Mouse (Mus musculus): ENCODE measurements at regions not wholly inside any gene's neighbourhood (a gene's known extent, or its start where the extent isn't known, plus 50 kb on each side); places are given as distances from the start of the nearest gene placed in this dataset.

GRCm38 (mm10) chr6:66012675-66013074, 60.3 kb downstream of the 4930544G11Rik start:
- 86% methylated on average over 3 of the region's 3 CpGs for WGBS
- no peak for ATAC-seq (ENCODE audit: low FRiP score, low read depth)
- Histone ChIP-seq H3K36me3 (no peaks in the 10 kb centered on the region), H3K4me3 (no peak overlapping the region), H3K4me1 (replicated peaks) (no peaks in the 10 kb centered on the region), H3K27ac (replicated peaks) (no peak overlapping the region), H3K4me2 (no peak overlapping the region), H3K9me3 (no peaks in the 10 kb centered on the region), H3K9ac (no peak overlapping the region), H3K27me3 (no peaks in the 10 kb centered on the region)

GRCm38 (mm10) chr6:66023531-66023930, 71.1 kb downstream of the 4930544G11Rik start:
- H3K27ac ChIP-seq (replicated peaks), result no peak overlapping the region
- no peak overlapping the region for H3K4me3 ChIP-seq
- no peak overlapping the region for H3K4me2 ChIP-seq
- H3K9ac ChIP-seq, result no peak overlapping the region
- 63% methylated on average over 1 of the region's 1 CpGs for WGBS
- H3K4me1 ChIP-seq (replicated peaks), result no peaks in the 10 kb centered on the region
- H3K27me3 ChIP-seq, result no peaks in the 10 kb centered on the region
- ATAC-seq (ENCODE audit: low FRiP score, low read depth), result no peak
- H3K36me3 ChIP-seq, result no peaks in the 10 kb centered on the region
- H3K9me3 ChIP-seq, result no peaks in the 10 kb centered on the region

DNA sequence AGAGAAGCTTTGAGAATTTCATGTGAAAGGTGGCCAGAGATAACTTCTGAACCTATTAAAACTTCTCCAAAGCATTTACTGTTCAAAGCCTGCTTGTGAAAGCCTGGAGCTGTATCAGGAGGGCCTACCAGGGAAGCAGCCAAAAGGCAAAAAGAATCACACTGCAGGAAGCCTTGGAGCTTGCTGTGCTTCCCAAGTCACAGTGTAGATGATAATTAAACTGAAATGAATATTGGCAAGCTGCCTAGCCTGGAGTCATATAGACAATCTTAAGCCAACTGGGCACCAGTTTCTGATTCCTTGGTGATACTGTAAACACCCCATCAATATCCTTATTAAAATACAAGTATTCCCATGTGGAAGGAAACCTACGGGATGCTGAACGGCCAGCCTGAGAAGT, 84.4 kb downstream of the 4930544G11Rik start:
- Histone ChIP-seq H3K9ac (no peak overlapping the region), H3K4me1 (replicated peaks) (no peaks in the 10 kb centered on the region), H3K9me3 (no peaks in the 10 kb centered on the region), H3K4me3 (no peak overlapping the region), H3K4me2 (no peak overlapping the region), H3K27ac (replicated peaks) (no peak overlapping the region), H3K36me3 (no peaks in the 10 kb centered on the region), H3K27me3 (no peaks in the 10 kb centered on the region)
- 40% methylated on average over 2 of the region's 2 CpGs for WGBS
- no peak for ATAC-seq (ENCODE audit: low FRiP score, low read depth)

- H3K27me3 ChIP-seq, result no peaks in the 10 kb centered on the region
- ATAC-seq (ENCODE audit: low FRiP score, low read depth), result no peak
- WGBS, result 93% methylated on average over 4 of the region's 4 CpGs
These were observed 99.4 kb downstream of the 4930544G11Rik start for GRCm38 (mm10) chr6:66051852-66052251.

DNA sequence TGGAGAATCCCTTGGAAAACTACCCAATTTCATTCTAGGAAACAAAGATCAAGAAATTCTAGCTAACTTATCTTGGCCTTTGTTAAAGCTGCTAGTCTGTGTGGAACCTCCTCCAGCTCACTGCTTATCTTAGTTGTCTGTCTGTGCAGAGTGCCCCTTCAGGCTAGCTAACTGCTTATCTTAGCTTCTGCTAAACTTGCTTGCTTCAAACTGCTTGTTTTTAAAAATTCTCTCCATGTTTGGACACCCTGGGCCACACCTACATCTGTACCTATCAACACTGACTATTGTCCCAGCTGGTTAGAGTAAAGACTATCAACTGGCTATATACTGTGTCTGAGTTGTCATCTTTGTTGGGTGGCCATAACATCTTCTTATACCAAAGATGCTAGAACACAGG, 100.0 kb downstream of the 4930544G11Rik start:
- Histone ChIP-seq H3K36me3 (no peaks in the 10 kb centered on the region), H3K27me3 (no peaks in the 10 kb centered on the region), H3K27ac (replicated peaks) (no peak overlapping the region), H3K4me3 (no peak overlapping the region), H3K4me2 (no peak overlapping the region), H3K4me1 (replicated peaks) (no peaks in the 10 kb centered on the region), H3K9ac (no peak overlapping the region), H3K9me3 (no peaks in the 10 kb centered on the region)
- no peak for ATAC-seq (ENCODE audit: low FRiP score, low read depth)

More at GRCm38 (mm10) chr6:66051852-66052251, 99.4 kb downstream of the 4930544G11Rik start:
- Histone ChIP-seq H3K4me1 (replicated peaks) (no peaks in the 10 kb centered on the region), H3K9me3 (0 out of 2 replicates have a peak, but pooled peaks cover under 1% of the 10 kb centered on the region), H3K36me3 (no peaks in the 10 kb centered on the region), H3K4me3 (no peak overlapping the region), H3K27ac (replicated peaks) (no peak overlapping the region), H3K9ac (no peak overlapping the region), H3K4me2 (no peak overlapping the region)

GRCm38 (mm10) chr6:66053197-66053596, 100.8 kb downstream of the 4930544G11Rik start:
- H3K4me2 ChIP-seq, result no peak overlapping the region
- ATAC-seq (ENCODE audit: low FRiP score, low read depth), result no peak
- 86% methylated on average over 2 of the region's 2 CpGs for WGBS
- no peaks in the 10 kb centered on the region for H3K36me3 ChIP-seq
- H3K27ac ChIP-seq (replicated peaks), result no peak overlapping the region
- no peaks in the 10 kb centered on the region for H3K9me3 ChIP-seq
- H3K27me3 ChIP-seq, result no peaks in the 10 kb centered on the region
- no peaks in the 10 kb centered on the region for H3K4me1 ChIP-seq (replicated peaks)
- no peak overlapping the region for H3K4me3 ChIP-seq
- no peak overlapping the region for H3K9ac ChIP-seq

DNA sequence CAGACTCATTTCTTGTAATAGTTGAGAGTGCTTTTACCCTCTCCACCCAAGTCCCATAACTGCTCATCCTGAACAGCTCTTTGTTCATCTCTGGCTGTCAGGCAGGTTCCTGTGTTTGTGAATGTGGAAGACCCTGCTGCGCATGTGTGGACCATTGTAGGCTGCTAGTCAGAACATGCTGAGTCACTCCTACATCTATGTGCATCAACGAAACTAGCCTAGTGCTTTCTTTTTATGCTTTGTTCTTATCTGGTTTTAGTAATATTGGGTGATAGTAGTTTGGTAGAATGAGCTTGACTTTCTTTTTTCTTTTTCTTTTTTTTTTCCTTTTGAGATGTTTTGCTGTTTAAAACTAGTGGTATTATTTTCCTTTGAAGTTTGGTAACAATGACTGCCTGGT, 116.5 kb downstream of the 4930544G11Rik start:
- no peaks in the 10 kb centered on the region for H3K36me3 ChIP-seq
- H3K27me3 ChIP-seq, result no peaks in the 10 kb centered on the region
- H3K9ac ChIP-seq, result no peak overlapping the region
- WGBS, result 76% methylated on average over 2 of the region's 2 CpGs
- no peak for ATAC-seq (ENCODE audit: low FRiP score, low read depth)
- H3K4me1 ChIP-seq (replicated peaks), result no peaks in the 10 kb centered on the region
- no peak overlapping the region for H3K27ac ChIP-seq (replicated peaks)
- no peak overlapping the region for H3K4me2 ChIP-seq
- H3K4me3 ChIP-seq, result no peak overlapping the region
- H3K9me3 ChIP-seq, result no peaks in the 10 kb centered on the region

DNA sequence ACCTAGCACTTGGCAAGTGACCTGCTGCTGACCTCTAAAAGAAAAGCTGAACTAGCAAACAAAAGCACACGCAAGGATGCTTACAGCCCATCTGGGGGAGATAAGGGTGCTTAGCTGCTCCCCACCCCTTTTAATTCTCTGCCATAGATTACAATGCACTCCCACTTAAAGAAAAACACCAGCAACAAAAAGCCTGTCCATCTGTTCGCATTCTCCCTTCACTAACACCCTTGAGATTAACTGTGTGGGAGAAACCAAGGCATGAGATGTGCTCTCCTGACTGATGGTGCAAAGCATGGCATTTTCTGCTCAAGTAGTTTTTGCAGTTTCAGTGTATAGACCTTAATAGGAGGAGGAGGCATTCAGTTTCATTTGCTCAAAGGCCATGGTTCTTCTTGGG, 125.0 kb downstream of the 4930544G11Rik start:
- ATAC-seq (ENCODE audit: low FRiP score, low read depth), result no peak; the same call in 1 of the 2 replicates
- Histone ChIP-seq H3K4me3 (no peak overlapping the region), H3K27me3 (no peaks in the 10 kb centered on the region), H3K27ac (replicated peaks) (no peak overlapping the region), H3K4me1 (replicated peaks) (no peaks in the 10 kb centered on the region), H3K9ac (no peak overlapping the region), H3K36me3 (no peaks in the 10 kb centered on the region), H3K4me2 (no peak overlapping the region), H3K9me3 (no peaks in the 10 kb centered on the region)
- 19% methylated on average over 2 of the region's 2 CpGs for WGBS

DNA sequence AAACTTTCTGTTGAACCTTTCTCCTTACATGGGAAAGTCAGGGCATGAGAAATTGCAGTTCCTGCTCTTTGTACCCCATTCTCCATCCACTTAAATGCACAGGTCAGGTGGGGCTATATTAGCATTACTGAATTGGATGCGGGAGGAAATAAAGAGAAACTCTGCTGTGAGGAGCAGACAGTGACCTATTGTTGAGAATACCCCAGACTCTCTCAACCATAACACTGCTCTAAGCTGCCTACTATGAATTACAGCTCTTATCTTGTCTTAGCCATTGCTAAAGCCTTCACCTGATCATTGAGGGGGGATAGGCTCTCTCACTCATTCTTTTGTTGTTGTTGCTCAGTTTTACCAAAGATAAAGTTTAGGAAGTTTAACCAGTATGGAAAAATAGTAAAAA, 126.4 kb downstream of the 4930544G11Rik start:
- no peaks in the 10 kb centered on the region for H3K4me1 ChIP-seq (replicated peaks)
- no peak overlapping the region for H3K4me3 ChIP-seq
- no peak overlapping the region for H3K4me2 ChIP-seq
- no peaks in the 10 kb centered on the region for H3K9me3 ChIP-seq
- no peaks in the 10 kb centered on the region for H3K36me3 ChIP-seq
- no peak overlapping the region for H3K9ac ChIP-seq
- no peak for ATAC-seq (ENCODE audit: low FRiP score, low read depth)
- WGBS, result 19% methylated on average over 1 of the region's 1 CpGs
- H3K27me3 ChIP-seq, result no peaks in the 10 kb centered on the region
- H3K27ac ChIP-seq (replicated peaks), result no peak overlapping the region

DNA sequence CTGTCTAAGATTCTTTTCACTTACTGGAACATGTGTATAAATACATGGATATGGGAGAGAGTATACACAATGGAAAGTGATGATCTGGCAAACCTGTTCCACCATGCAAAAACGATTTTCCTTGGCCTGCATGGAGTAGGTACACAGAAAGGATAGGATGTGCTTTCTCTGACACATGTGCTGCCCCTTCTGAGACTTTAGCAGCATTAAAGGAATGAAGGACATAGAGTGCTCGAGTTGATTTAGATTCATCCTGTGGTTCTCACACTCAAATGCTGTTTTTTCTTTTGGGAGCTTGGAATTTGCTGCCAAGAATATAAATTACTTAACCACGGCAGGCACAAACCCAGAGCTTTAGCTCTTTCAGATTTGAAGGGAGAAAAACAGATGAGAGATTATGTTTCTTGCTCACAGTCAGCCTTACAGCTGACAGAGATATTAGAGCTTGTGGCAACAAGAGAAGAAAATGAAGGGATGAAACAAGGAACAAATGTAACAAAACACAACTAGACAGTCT, 149.2 kb downstream of the 4930544G11Rik start:
- Histone ChIP-seq H3K9me3 (no peaks in the 10 kb centered on the region), H3K9ac (no peak overlapping the region), H3K4me3 (no peak overlapping the region), H3K36me3 (no peaks in the 10 kb centered on the region), H3K4me1 (replicated peaks) (0 out of 2 replicates have a peak, but pooled peaks cover 3% of the 10 kb centered on the region), H3K4me2 (no peak overlapping the region), H3K27me3 (no peaks in the 10 kb centered on the region), H3K27ac (replicated peaks) (no peak overlapping the region; the same call in 1 of the 2 replicates)
- WGBS, result 37% methylated on average over 3 of the region's 3 CpGs
- ATAC-seq (ENCODE audit: low FRiP score, low read depth), result no peak

DNA sequence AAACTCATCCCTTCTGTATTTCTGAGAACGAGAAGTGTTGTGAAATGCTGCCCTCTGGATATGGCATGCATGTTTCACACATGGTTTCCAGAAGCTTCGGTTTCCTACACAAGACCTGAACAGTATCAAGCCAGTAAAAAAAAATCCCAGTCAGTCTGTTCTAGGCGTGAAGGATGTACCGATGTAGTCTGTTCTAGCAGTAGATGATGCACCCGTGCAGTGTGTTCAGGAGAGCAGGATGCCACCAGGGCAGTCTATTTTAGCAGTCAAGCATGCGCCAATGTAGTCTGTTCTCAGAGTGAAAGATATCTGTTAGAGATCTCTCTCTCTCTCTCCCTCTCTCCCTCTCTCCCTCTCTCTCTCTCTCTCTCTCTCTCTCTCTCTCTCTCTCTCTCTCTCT, 162.0 kb downstream of the 4930544G11Rik start:
- no peak for ATAC-seq (ENCODE audit: low FRiP score, low read depth)
- no peaks in the 10 kb centered on the region for H3K36me3 ChIP-seq
- WGBS, result 87% methylated on average over 6 of the region's 6 CpGs
- H3K27me3 ChIP-seq, result no peaks in the 10 kb centered on the region
- no peak overlapping the region for H3K4me3 ChIP-seq
- H3K9me3 ChIP-seq, result no peaks in the 10 kb centered on the region
- H3K4me1 ChIP-seq (replicated peaks), result no peaks in the 10 kb centered on the region
- no peak overlapping the region for H3K27ac ChIP-seq (replicated peaks)
- no peak overlapping the region for H3K4me2 ChIP-seq
- H3K9ac ChIP-seq, result no peak overlapping the region

- Histone ChIP-seq H3K4me3 (no peak overlapping the region), H3K9me3 (no peaks in the 10 kb centered on the region), H3K4me1 (replicated peaks) (no peaks in the 10 kb centered on the region), H3K36me3 (no peaks in the 10 kb centered on the region), H3K9ac (no peak overlapping the region), H3K27ac (replicated peaks) (no peak overlapping the region), H3K27me3 (no peaks in the 10 kb centered on the region), H3K4me2 (no peak overlapping the region)
- WGBS, result 42% methylated on average over 5 of the region's 5 CpGs
- no peak for ATAC-seq (ENCODE audit: low FRiP score, low read depth)
These were observed 169.2 kb downstream of the 4930544G11Rik start for GRCm38 (mm10) chr6:66121479-66122183.

GRCm38 (mm10) chr6:66124292-66124691, 171.9 kb downstream of the 4930544G11Rik start:
- no peak for ATAC-seq (ENCODE audit: low FRiP score, low read depth)
- no peak overlapping the region for H3K9ac ChIP-seq
- H3K4me3 ChIP-seq, result no peak overlapping the region
- no peaks in the 10 kb centered on the region for H3K36me3 ChIP-seq
- no peaks in the 10 kb centered on the region for H3K4me1 ChIP-seq (replicated peaks)
- H3K4me2 ChIP-seq, result no peak overlapping the region
- no peak overlapping the region for H3K27ac ChIP-seq (replicated peaks)
- H3K27me3 ChIP-seq, result no peaks in the 10 kb centered on the region
- no peaks in the 10 kb centered on the region for H3K9me3 ChIP-seq
- 80% methylated on average over 1 of the region's 1 CpGs for WGBS
